Mouse (Mus musculus): Measurements from ENCODE around the gene Cox17.
"Not testable (repeated sequence)": the region's sequence is repeated elsewhere in the genome, so short reads cannot be mapped to it uniquely, and the experiment has no call there.

Gene Cox17

DNA sequence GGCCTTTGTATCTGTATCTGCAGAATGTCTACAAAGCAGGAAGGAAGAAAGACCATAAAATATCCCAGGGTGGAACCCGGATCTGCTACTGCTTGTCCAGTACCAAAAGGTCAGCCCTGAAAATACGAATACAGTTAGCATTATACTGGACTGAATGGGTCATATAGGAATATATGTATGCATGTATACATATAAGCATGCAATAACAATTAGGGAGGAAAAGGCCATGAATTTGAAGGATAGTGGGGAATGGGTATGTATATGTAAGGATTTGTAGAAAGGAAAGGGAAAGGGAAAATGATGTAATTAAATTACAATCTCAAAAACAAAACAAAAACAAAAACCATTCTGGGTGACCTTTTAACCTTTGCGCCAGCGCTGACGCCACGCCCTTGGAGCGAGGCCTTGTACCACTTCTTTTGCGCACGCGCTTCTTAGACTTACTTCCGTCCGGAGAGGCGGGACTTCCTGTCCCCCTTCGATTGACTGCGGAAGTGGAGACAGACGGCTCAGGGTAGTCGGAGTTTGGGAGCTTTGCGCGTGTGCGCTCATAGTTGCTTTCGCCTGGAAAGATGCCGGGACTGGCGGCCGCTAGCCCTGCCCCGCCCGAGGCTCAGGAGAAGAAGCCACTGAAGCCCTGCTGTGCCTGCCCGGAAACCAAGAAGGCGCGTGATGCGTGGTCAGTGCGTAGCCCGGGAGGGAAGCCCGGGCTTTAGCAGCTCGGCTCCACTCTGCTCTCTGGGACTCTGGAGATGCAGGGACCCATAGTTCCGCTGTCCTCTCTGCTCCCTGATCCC is at the start of gene Cox17, which contains the start of gene Gm21987:
Cox17 (plus strand) TSS at position 463 of the 797 bp plus-strand sequence.
Gm21987 (plus strand) TSS at position 512 of the 797 bp plus-strand sequence.
- peak; percentile 94 for DNase-seq (ENCODE audit: low read depth, low spot score)

GRCm38 (mm10) chr16:38298410-38298809 is 48.4 kb upstream of the Cox17 start:
- no peak for DNase-seq (ENCODE audit: low read depth, low spot score)

GRCm38 (mm10) chr16:38302367-38302766 is 44.4 kb upstream of the Cox17 start:
- no peak for DNase-seq (ENCODE audit: low read depth, low spot score)

DNA sequence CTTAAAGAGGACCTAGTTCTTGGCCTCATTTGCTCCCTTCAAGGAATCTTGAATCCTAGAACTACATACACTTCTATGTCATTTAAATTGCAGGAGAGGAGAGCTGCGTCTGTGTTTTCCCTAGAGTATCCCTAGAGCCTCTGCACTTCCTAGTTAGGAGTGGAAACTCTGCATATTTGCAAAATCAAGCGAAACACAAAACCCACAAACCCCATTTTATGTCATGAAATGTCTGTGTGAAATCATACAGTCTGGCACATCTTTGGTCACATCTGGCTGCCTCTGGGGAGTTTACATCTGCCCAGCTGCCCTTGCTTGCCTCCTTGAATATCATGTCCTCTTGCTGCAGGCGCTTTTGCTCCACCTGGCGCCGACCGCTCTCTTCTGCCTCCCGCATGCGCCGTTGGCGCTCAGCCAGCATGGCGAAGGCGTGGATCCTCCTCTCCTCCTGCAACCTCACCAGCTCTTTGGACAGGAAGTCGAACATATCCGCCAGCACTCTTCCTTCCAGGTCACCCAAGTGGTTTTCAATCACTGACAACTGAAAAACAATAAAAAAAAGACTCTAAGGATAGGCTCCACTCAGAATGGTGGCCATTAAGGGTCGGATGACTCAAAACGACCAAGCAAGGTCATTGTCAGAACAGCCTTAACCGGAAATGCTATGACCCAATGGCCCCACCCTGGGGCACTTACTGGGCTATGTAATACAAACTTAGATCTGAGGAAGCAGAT is 42.2 kb upstream of the Cox17 start:
- DNase-seq (ENCODE audit: low read depth, low spot score), result no peak

DNA sequence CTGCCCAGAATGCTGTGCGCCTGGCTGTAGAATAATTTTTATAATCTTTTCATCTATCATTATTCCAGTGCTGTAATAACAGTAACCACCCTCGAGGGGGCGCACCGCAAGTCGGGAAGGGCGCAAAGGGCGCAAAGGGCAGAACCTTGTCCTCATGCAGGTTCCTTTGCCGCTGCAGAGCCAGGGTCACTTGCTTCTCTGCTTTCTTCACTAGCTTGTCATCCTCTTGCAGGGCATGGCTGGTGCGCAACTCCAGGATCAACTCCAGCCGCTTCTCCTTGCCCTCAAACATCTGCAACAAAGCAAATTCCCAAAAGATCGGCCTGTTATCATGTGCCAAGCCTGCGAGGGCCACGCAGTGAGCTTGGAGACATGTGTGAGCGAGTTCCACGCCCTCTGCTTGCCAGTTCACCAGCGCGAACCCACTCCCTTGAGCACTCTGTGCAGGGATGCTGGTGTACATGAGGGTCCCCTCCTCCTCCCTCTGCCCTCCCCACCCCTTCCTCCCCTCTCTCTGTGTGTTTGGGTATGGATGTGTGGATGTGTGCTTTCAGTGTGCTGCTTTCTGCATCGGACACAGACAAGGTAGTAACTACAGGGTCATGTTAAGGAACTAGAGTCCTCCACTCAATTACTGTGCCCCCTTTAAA is 40.1 kb upstream of the Cox17 start:
- DNase-seq (ENCODE audit: low read depth, low spot score), result no peak

DNA sequence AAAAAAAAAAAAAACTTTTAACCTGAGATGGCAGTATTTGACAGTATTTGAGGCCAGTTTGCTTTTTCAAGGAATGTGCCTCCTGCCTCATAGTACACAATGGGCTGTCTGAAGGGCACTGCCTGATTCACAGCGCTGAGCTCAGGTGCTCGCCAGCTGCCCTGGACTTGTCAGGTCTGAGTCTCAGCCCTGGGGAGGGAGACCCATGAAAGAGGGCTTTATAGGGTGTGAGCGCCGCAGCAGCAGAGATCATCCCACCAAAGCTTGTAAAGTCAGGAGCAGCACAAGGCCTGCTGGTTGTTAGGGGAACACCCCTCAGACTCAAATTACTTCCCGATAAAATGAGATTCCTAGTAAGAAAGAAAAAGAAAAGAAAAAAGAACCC is 39.6 kb upstream of the Cox17 start:
- DNase-seq (ENCODE audit: low read depth, low spot score), result no peak

DNA sequence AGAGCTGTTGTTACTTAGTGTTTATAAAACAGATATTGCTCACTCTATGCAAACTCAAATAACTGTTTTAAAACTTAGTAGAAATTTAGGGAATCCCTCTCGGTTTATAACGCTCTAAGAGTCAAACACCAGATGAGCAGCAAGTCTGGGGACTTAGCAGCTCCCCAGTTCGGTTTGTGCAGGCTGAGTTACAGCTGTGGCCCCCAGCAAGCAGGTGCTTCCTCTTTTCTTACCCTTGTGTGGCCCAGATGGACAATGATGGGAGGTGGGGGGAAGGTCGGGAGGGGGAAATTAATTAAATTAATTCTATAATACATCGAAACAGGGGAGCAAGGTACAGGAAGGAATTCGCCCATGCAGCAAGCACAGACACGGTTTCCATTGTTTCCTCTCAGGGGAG is 39.1 kb upstream of the Cox17 start:
- no peak for DNase-seq (ENCODE audit: low read depth, low spot score)

- DNase-seq (ENCODE audit: low read depth, low spot score), result no peak
These were observed 38.6 kb upstream of the Cox17 start for GRCm38 (mm10) chr16:38308195-38308594.

DNA sequence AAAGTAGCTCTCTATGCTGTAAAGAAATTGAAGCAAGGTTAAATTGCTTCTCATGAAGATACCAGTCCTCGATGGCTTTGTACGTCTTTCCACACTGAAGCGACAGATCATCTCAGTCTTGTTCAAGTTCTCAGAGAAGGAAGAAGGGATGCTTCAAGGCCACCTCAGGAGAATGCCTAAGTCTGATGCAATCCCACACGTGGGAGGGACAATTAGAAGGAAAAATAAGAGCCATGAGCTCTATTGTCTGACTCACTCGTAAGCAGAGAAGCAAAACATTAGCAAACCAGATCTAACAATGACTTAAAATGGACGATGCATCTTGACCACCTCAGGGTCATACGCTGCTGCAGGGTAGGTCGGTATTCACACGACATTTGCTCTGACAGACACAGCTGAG is 28.3 kb upstream of the Cox17 start:
- DNase-seq (ENCODE audit: low read depth, low spot score), result no peak

DNA sequence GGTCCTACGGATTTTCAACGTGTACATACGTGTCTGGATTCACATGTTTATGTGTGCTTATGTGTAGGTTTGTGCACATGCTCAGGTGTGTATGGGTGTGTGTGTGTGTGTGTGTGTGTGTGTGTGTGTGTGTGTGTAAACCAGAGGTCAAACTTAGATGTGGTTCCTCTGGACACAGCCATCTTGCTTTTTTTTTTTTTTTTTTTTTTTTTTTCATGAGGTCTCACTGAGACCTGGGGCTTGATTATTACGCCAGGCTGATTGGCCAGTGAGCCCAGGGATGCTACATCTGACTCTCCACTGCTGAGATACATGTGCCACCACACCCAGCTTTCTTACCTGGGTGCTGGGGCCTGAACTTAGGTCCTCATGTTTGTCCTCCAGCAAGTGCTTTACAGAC is 27.7 kb upstream of the Cox17 start:
- DNase-seq (ENCODE audit: low read depth, low spot score), result no peak

DNA sequence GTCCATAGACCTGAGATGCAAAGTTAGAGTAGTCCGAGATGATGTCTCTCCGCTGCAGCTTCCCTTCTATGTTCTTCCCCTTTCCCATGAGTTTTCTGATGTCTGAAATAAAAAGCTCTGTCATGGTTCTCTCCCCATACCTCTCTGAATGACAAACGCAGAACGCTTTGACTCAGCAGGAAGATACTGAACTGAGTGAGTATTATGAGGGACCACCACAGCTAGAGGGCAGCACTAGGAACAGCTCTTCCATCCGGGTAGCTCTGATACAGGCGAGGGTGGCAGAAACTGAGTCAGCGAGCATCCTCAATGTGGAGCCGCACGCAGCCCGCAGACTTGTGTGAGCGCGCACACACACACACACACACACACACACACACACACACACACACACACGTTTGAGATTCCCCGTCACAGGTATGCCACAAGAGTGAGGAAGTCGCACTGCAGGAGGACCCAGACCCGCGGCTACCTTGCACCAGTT is 25.3 kb upstream of the Cox17 start:
- peak; percentile 45 for DNase-seq (ENCODE audit: low read depth, low spot score)

DNA sequence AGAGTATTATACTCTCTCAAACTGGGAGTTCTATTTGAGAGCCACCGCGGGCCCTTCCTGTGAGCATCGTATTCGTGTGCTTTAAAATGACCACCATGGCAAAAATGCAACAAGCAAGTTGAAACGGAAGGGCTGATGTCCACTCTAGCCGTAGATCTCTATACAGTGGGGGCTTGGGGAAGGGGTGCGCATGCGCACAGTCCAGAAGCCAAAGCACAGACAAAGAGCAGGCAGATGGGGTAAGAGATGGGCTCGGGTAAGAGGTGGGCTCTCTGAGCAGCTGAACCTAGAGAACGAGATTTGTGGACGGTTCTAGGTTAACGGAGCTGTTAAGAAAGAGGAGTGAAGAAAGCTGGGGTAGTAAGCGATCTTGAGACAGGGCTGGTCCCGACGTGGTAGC is 22.5 kb upstream of the Cox17 start:
- no peak for DNase-seq (ENCODE audit: low read depth, low spot score)

DNA sequence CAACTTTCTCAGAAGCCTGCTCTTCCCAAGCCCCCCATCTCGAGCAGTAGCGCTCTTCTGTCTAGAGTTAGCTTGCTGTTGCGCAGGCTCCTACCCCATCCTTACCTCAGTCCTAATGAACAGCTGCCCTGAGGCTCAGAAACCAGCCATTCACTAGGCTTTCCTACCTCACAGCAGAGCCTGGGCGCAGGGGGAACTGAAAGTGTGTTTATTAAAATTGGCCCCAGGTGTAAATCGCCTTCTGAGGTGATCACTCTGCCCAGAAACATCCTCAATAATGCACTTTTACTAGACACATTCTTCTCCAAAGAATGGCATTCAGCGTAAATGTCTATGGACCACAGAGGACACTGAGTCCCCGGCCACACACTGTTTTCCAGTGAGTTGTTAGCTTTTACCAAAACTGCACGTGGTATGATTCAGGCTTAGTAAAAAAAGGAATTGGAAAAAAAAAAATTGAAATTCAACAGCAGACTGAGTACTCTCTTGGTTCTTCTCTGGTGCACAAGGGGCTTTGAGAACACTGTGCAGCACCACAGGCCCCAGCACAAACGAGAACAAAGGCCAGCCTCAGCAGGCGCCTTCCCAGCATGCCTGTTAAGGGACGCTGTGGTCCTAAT is 19.9 kb upstream of the Cox17 start:
- DNase-seq (ENCODE audit: low read depth, low spot score), result no peak

- DNase-seq (ENCODE audit: low read depth, low spot score), result no peak
These were observed 17.5 kb upstream of the Cox17 start for GRCm38 (mm10) chr16:38329340-38329739.

DNA sequence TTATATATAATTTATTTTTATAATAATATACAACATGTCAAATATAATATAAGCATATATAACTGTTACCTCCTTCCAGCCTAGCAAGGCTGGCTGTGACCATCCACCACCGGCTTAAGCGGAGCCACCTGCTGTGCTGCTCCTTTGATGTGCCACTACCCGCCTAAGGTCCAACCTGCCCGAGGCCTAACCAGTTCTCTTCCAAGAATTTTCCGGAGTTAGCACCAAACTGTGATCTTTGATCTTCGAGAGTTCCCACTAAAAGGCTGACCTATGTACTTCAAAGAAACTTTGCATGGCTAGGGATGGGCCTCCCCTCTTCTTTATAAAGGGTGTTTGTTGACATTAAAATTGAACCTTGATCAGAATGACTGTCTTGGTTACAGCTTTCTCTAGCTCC is 12.4 kb upstream of the Cox17 start:
- DNase-seq (ENCODE audit: low read depth, low spot score), result no peak

- not testable (repeated sequence) for DNase-seq (ENCODE audit: low read depth, low spot score)
These were observed 8.7 kb upstream of the Cox17 start for GRCm38 (mm10) chr16:38338077-38338476.

DNA sequence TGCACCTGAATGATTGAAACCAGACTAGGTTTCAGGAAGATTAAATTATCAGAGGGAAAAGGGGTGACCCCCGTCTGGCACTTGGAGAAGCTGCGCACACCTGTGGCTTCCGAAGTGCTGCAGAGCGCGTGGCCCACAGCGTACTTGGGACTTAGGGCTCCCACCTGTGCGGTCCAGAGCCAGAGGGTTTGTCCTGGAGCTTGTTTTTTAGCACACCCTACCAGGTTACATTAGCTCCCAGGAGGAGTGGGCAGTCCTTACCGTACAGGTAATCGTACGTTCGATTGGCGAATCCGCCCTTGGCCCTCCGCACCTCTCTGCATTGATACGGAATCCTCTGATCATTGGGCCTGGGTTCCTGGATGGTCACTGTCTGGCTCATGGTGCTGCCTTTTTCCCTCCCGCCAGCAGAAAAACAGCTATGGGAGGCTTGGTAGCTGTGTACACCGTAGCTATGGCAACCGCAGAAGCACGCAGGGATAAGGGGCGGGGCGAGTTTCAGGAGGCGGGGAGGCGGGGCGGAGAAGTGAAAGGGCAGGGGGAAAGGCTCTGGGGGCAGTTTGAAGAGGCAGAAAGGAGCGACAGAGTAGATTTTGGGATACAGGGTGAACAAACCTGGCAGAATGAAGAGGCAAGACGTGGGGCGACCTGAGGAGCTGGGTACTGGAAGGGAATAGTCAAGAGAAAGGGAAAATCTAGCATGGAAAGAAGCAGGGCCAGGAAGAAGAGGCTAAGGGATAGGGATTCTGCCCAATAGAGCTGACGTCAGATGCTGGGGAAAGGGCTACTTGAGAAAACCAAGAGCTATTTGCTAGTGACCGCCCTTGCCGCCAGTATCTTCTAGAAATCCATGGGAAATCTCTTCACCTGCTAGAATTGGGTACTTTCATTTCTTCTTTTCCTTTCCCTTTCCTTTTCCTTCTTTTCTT is 5.1 kb upstream of the Cox17 start, which contains the start of gene Maats1:
Maats1 (minus strand) TSS at position 748 of the 929 bp plus-strand sequence.
- peak; percentile 40 for DNase-seq (ENCODE audit: low read depth, low spot score)

GRCm38 (mm10) chr16:38344941-38345725 is 1.7 kb upstream of the Cox17 start:
- no peak for DNase-seq (ENCODE audit: low read depth, low spot score)

GRCm38 (mm10) chr16:38347588-38347987 is 797 bp downstream of the Cox17 start:
- DNase-seq (ENCODE audit: low read depth, low spot score), result no peak

DNA sequence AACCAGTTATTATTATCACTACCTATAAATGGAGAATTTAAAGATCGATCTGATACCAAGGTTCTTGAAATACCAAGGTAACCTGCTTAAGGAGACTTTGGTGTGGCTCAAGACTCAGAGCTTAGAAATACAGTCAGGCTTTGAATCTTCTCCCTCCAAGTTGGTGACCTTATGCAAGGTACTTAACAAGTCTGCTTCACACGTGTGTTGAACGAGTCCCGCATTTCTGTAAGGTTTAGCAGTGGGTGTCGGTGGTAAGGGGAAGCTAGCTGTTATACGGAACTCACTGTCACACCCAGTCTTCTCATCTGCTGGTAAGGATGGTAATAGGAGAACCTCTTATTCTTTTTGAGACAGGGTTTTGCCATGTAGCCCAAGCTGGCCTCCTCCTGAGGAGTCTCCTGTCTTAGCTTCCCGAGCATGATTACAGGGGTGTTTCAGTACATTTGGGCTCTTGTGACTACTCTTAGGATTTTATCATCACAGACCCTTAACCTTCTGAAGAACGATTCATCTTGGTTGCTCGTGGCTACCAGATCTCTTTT is 1.5 kb downstream of the Cox17 start:
- DNase-seq (ENCODE audit: low read depth, low spot score), result no peak
